Mouse (Mus musculus) neural tube, embryonic 13.5 days (tissue): ENCODE measurements around the gene Ift52. TPM values are rescaled to one million over a fixed set of nuclear protein-coding genes. Genes with fewer than 3 reads are reported as not detected.

Experiments
- ATAC-seq: fragments of 200-750 bp; cut with Nextera tagmentation; 2 replicates; pipeline ENCODE4 v1.8.0; 2017; ENCODE audit warnings: low read depth, mild to moderate bottlenecking, moderate TSS enrichment, moderate library complexity
- H3K27ac ChIP-seq: fragments of 300-500 bp; sonication (generic); replicated peaks from 2 replicates; pipeline ENCODE4 v1.5.1; 2015; ENCODE audit warnings: moderate library complexity, mild to moderate bottlenecking, inconsistent platforms
- H3K27me3 ChIP-seq: fragments of 300-500 bp; sonication (generic); 2 replicates; pipeline ENCODE4 v1.6.1; 2015; ENCODE audit warnings: mild to moderate bottlenecking, inconsistent platforms
- H3K36me3 ChIP-seq: fragments of 300-500 bp; sonication (generic); 2 replicates; pipeline ENCODE4 v1.6.1; 2015; ENCODE audit warnings: mild to moderate bottlenecking, inconsistent platforms
- H3K4me1 ChIP-seq: fragments of 300-500 bp; sonication (generic); replicated peaks from 2 replicates; pipeline ENCODE4 v1.6.1; 2015; ENCODE audit warnings: inconsistent platforms
- H3K4me2 ChIP-seq: fragments of 300-500 bp; sonication (generic); 2 replicates; pipeline ENCODE4 v1.6.1; 2015; ENCODE audit warnings: inconsistent platforms, mild to moderate bottlenecking, moderate library complexity
- H3K4me3 ChIP-seq: fragments of 300-500 bp; sonication (generic); 2 replicates; pipeline ENCODE4 v1.5.1; 2015; ENCODE audit warnings: mild to moderate bottlenecking, inconsistent platforms
- H3K9ac ChIP-seq: fragments of 300-500 bp; sonication (generic); 2 replicates; pipeline ENCODE4 v1.6.1; 2015; ENCODE audit warnings: moderate library complexity, mild to moderate bottlenecking, inconsistent platforms
- H3K9me3 ChIP-seq: fragments of 300-500 bp; sonication (generic); 2 replicates; pipeline ENCODE4 v1.6.1; 2016; ENCODE audit warnings: inconsistent platforms
- WGBS: fragments of 180-500 bp; shearing (Covaris S2); methylation state at CpG from one replicate; pipeline ENCODE4 v1.1.7; 2015; 5-methylcytosine and 5-hydroxymethylcytosine counted together
- polyA plus RNA-seq: library from polyadenylated mRNA; unstranded; fragments of >200 nt; fragmentation: Nextera tagmentation; extraction: Ambion mirVana; gene quantifications from 2 replicates; pipeline ENCODE4 v1.2.1, GENCODE M21; 2015

The Ift52 gene
- polyA plus RNA-seq, 1 experiment from 2014 or later, result 43.2 TPM

GRCm38 (mm10) chr2:162987218-162987617 lies 29.9 kb upstream of the Ift52 start, which contains the start of gene Sgk2:
Sgk2 (plus strand) TSS chr2:162987330.
- no peak within 1 kb of the TSS for H3K4me3 ChIP-seq
- H3K27ac ChIP-seq, result no peak within 1 kb of the TSS
- no peak within 1 kb of the TSS for H3K9ac ChIP-seq
- WGBS, result 47% methylated on average over 8 of the region's 8 CpGs
- H3K4me2 ChIP-seq, result no peak within 1 kb of the TSS
- no peaks in the 10 kb centered on the region for H3K4me1 ChIP-seq
- H3K36me3 ChIP-seq, result no peaks in the 10 kb centered on the region
- no peaks in the 10 kb centered on the region; the same call in 1 of the 2 replicates for H3K27me3 ChIP-seq
- H3K9me3 ChIP-seq, result no peaks in the 10 kb centered on the region
- no peak for ATAC-seq

DNA sequence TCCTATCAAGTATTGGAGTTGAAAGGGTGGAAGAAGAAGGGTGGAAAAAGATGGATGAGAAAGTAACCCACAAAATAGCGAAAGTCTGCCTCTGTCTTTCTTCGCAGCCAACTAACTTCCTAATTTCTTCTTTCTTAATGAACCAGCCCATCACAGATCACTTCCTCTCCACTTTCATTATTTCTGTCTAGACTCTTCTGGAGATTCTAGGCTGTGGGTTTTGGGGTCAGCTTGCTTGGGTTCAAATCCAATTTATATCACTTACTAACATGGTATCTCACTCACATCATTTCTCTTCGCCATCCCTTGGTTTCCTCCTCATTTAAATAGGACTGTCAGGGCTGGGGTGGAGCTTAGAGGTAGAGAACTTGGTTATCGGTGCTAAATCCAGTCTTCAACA lies 28.9 kb upstream of the Ift52 start:
- ATAC-seq, result no peak
- WGBS, result 84% methylated on average over 4 of the region's 4 CpGs
- no peaks in the 10 kb centered on the region for H3K4me1 ChIP-seq
- H3K9me3 ChIP-seq, result no peaks in the 10 kb centered on the region
- H3K4me3 ChIP-seq, result no peak overlapping the region
- H3K9ac ChIP-seq, result no peak overlapping the region
- no peaks in the 10 kb centered on the region for H3K36me3 ChIP-seq
- H3K27ac ChIP-seq, result no peak overlapping the region
- no peak overlapping the region for H3K4me2 ChIP-seq
- H3K27me3 ChIP-seq, result no peaks in the 10 kb centered on the region; the same call in 1 of the 2 replicates

GRCm38 (mm10) chr2:162991394-162992083 lies 25.6 kb upstream of the Ift52 start:
- Histone ChIP-seq H3K9ac (no peak overlapping the region), H3K36me3 (no peaks in the 10 kb centered on the region), H3K4me3 (no peak overlapping the region), H3K4me2 (no peak overlapping the region), H3K27me3 (no peaks in the 10 kb centered on the region; the same call in 1 of the 2 replicates), H3K9me3 (no peaks in the 10 kb centered on the region), H3K27ac (no peak overlapping the region), H3K4me1 (no peaks in the 10 kb centered on the region)
- no peak for ATAC-seq
- WGBS, result 39% methylated on average over 6 of the region's 6 CpGs

GRCm38 (mm10) chr2:162992084-162992437 lies 25.1 kb upstream of the Ift52 start:
- Histone ChIP-seq H3K27me3 (no peaks in the 10 kb centered on the region; the same call in 1 of the 2 replicates), H3K4me3 (no peak overlapping the region), H3K9ac (no peak overlapping the region), H3K4me2 (no peak overlapping the region), H3K27ac (no peak overlapping the region), H3K9me3 (no peaks in the 10 kb centered on the region), H3K36me3 (no peaks in the 10 kb centered on the region), H3K4me1 (no peaks in the 10 kb centered on the region)
- ATAC-seq, result no peak

GRCm38 (mm10) chr2:162993881-162994616 lies 23.1 kb upstream of the Ift52 start:
- no peak overlapping the region for H3K4me3 ChIP-seq
- H3K9ac ChIP-seq, result no peak overlapping the region
- H3K27me3 ChIP-seq, result no peaks in the 10 kb centered on the region; the same call in 1 of the 2 replicates
- no peaks in the 10 kb centered on the region for H3K9me3 ChIP-seq
- H3K4me2 ChIP-seq, result no peak overlapping the region
- no peak overlapping the region for H3K27ac ChIP-seq
- 78% methylated on average over 9 of the region's 9 CpGs for WGBS
- H3K4me1 ChIP-seq, result peaks cover 5% of the 10 kb centered on the region; the same call in 1 of the 2 replicates
- no peak for ATAC-seq
- H3K36me3 ChIP-seq, result no peaks in the 10 kb centered on the region

GRCm38 (mm10) chr2:162998528-162999230 lies 18.5 kb upstream of the Ift52 start:
- Histone ChIP-seq H3K4me1 (peaks cover 5% of the 10 kb centered on the region; the same call in 1 of the 2 replicates), H3K9ac (no peak overlapping the region), H3K4me3 (peak overlapping the region; percentile 6; the same call in 1 of the 2 replicates), H3K36me3 (no peaks in the 10 kb centered on the region), H3K27me3 (peaks cover 11% of the 10 kb centered on the region; the same call in 1 of the 2 replicates), H3K27ac (no peak overlapping the region), H3K9me3 (no peaks in the 10 kb centered on the region), H3K4me2 (peak overlapping the region; percentile 49)
- 28% methylated on average over 18 of the region's 18 CpGs for WGBS
- peak; percentile 77; the same call in 1 of the 2 replicates for ATAC-seq

GRCm38 (mm10) chr2:162999744-163000143 lies 17.4 kb upstream of the Ift52 start:
- WGBS, result 30% methylated on average over 3 of the region's 3 CpGs
- H3K9ac ChIP-seq, result no peak overlapping the region
- H3K4me2 ChIP-seq, result no peak overlapping the region
- H3K27me3 ChIP-seq, result peaks cover 11% of the 10 kb centered on the region; the same call in 1 of the 2 replicates
- H3K9me3 ChIP-seq, result no peaks in the 10 kb centered on the region
- H3K4me3 ChIP-seq, result no peak overlapping the region
- ATAC-seq, result no peak
- no peaks in the 10 kb centered on the region for H3K36me3 ChIP-seq
- peaks cover 5% of the 10 kb centered on the region; the same call in 1 of the 2 replicates for H3K4me1 ChIP-seq
- no peak overlapping the region for H3K27ac ChIP-seq

- H3K27me3 ChIP-seq, result peaks cover 11% of the 10 kb centered on the region; the same call in 1 of the 2 replicates
- H3K9me3 ChIP-seq, result no peaks in the 10 kb centered on the region
- H3K27ac ChIP-seq, result no peak overlapping the region
- no peak overlapping the region for H3K9ac ChIP-seq
- 89% methylated on average over 1 of the region's 1 CpGs for WGBS
- H3K36me3 ChIP-seq, result no peaks in the 10 kb centered on the region
- ATAC-seq, result no peak
- no peak overlapping the region for H3K4me3 ChIP-seq
- peaks cover 5% of the 10 kb centered on the region; the same call in 1 of the 2 replicates for H3K4me1 ChIP-seq
- no peak overlapping the region for H3K4me2 ChIP-seq
Measured at GRCm38 (mm10) chr2:163001071-163001470, 16.1 kb upstream of the Ift52 start.

DNA sequence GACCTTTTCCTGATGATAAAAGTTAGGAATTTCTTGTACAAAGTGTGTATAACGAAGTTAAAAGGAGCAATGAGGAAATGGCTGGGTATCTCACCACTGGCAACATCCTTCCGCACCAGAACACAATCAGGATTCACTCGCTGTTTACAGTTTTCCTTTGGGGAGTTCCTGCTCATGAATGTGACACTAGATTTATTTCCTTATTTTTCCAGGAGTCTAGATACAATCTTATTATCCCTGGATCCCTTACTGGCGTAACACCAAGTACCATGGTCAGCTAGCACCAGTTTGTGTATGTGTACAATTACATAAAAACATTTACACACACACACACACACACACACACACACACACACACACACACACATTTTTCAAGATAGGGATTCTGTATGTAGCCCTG lies 9.9 kb upstream of the Ift52 start:
- Histone ChIP-seq H3K9me3 (no peaks in the 10 kb centered on the region), H3K4me2 (no peak overlapping the region)
- WGBS, result 70% methylated on average over 4 of the region's 4 CpGs

GRCm38 (mm10) chr2:163031289-163031688 lies 14.1 kb downstream of the Ift52 start:
- no peaks in the 10 kb centered on the region for H3K4me1 ChIP-seq
- no peaks in the 10 kb centered on the region for H3K9me3 ChIP-seq
- no peaks in the 10 kb centered on the region for H3K27me3 ChIP-seq
- H3K27ac ChIP-seq, result no peak overlapping the region
- peaks cover 96% of the 10 kb centered on the region for H3K36me3 ChIP-seq
- H3K9ac ChIP-seq, result no peak overlapping the region
- WGBS, result 86% methylated on average over 5 of the region's 5 CpGs
- no peak overlapping the region for H3K4me2 ChIP-seq
- no peak overlapping the region for H3K4me3 ChIP-seq
- no peak for ATAC-seq

More for the DNA sequence above, 9.9 kb upstream of the Ift52 start:
- Histone ChIP-seq H3K4me3 (no peak overlapping the region), H3K9ac (no peak overlapping the region), H3K27ac (no peak overlapping the region), H3K36me3 (no peaks in the 10 kb centered on the region), H3K4me1 (no peaks in the 10 kb centered on the region), H3K27me3 (peaks cover 11% of the 10 kb centered on the region; the same call in 1 of the 2 replicates)
- no peak for ATAC-seq

DNA sequence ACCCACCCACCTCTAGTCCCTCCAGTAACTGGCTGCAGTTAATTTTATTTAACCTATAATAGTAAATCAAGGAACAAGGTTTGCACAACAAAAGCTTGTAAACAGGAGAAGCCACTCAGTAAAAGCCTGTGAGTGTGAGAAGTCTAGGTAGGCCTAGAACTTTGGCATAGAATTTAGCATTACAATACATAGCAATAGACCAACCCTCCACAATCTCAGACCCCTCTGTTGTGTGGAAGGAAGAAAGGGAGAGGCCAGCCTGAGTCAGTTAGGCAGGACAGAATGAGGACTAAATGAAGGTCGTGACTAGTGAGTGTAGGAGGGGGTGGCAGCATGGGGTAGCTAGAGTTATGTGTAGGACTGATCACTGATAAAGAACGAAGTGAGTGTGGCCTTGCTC lies 14.6 kb downstream of the Ift52 start:
- H3K27me3 ChIP-seq, result no peaks in the 10 kb centered on the region
- WGBS, result 73% methylated on average over 2 of the region's 2 CpGs
- H3K9ac ChIP-seq, result no peak overlapping the region
- H3K4me2 ChIP-seq, result no peak overlapping the region
- no peaks in the 10 kb centered on the region for H3K4me1 ChIP-seq
- ATAC-seq, result no peak
- no peak overlapping the region for H3K4me3 ChIP-seq
- no peaks in the 10 kb centered on the region for H3K9me3 ChIP-seq
- no peak overlapping the region for H3K27ac ChIP-seq
- peaks cover 97% of the 10 kb centered on the region for H3K36me3 ChIP-seq

DNA sequence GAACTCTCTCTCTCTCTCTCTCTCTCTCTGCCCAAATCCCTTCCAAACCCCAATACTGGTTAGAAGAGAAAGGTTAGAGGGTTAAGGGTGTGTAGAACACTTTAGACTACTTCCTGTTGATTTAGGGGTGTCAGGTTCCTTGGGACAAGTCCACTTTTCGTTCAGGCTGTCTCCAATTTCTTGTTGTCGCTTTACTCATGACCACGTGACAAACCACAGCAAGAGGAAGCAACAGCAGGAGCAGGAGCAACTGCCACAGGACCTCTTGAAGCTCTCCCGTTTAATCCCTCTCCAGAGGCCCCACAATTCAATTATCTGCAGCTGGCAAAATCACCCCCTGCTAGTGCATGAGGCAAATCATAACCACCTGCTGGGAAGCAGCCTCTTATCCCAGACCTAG lies 15.5 kb downstream of the Ift52 start:
- H3K9ac ChIP-seq, result no peak overlapping the region
- H3K4me1 ChIP-seq, result no peaks in the 10 kb centered on the region
- no peak overlapping the region for H3K4me3 ChIP-seq
- WGBS, result 53% methylated on average over 4 of the region's 4 CpGs
- H3K36me3 ChIP-seq, result peaks cover 97% of the 10 kb centered on the region
- H3K27me3 ChIP-seq, result no peaks in the 10 kb centered on the region
- H3K27ac ChIP-seq, result no peak overlapping the region
- H3K9me3 ChIP-seq, result no peaks in the 10 kb centered on the region
- ATAC-seq, result no peak
- no peak overlapping the region for H3K4me2 ChIP-seq
